ENCODE assay signal across 26 mouse cellular contexts in genomic region chr6:89649897-89650296, GRCm38 (mm10). TPM values are rescaled to one million over a fixed set of nuclear protein-coding genes. Genes with fewer than 3 reads are reported as not detected.
DNase-seq lines count a peak whose midpoint lies in the region; ATAC-seq lines count a peak whose summit lies in the region.
"Had no signal": no experiment of that assay in that cellular context is flagged by ENCODE, and none has a peak within 500 bp of the region (broad histone marks: within the 10 kb centered on the region; RNA-seq: fewer than 3 reads in every experiment).

No protein-coding gene starts in this region.

- peak; percentile 68 for DNase-seq in kidney, adult 18-20 months
- DNase-seq in kidney, adult 8-10 months = peak; percentile 85 to 92
- DNase-seq in kidney, postnatal 10 days = peak; percentile 43
- DNase-seq in embryo, embryonic 10.5 days (ENCODE audit: low spot score) = no peak
- no peak for DNase-seq in urinary bladder, adult 18-20 months (ENCODE audit: low spot score in 2 of 2)
- no peak for DNase-seq in cerebellum, postnatal 4 days (ENCODE audit: low spot score in 2 of 2)
- DNase-seq: adrenal gland, adult 2 months; adrenal gland, postnatal 36 days; cerebellum, adult 18-20 months; cerebellum, postnatal 10 days; forebrain, postnatal 0 days; heart, postnatal 14 days; layer of hippocampus, adult 9-11 months; lung, adult 2 months; lung, postnatal 10 days; right cerebral cortex, postnatal 25 days had no signal

- ATAC-seq in neutrophil, adult 5-6 weeks (ENCODE audit: extremely low read depth, insufficient number of reproducible peaks, low FRiP score, poor library complexity, severe bottlenecking) = peak; percentile 31; the same call in 1 of the 2 replicates
- ATAC-seq: activated CD4-positive, CD25-positive, alpha-beta regulatory T cell, adult 4 months; forebrain, postnatal 0 days; inflammation-experienced regulatory T-cells, adult 6 months; midbrain, embryonic 13.5 days had no signal

RNA-seq across cellular contexts. Expression of gene Txnrd3, which starts 6.1 kb away (rescaled TPM):
- 3.5 and 5.5 TPM in 2 replicates for total RNA-seq in neutrophil, adult 5-6 weeks (2017)

RNA-seq across cellular contexts. Expression of gene Chchd6, which starts 54.4 kb away (rescaled TPM):
- 0.58 and 1.6 TPM in 2 replicates for total RNA-seq in neutrophil, adult 5-6 weeks (2017)

RNA-seq across cellular contexts. Expression of gene Vmn1r40, which starts 57.4 kb away (rescaled TPM):
- total RNA-seq in neutrophil, adult 5-6 weeks (2017) = not detected in 2 replicates
- total RNA-seq: adrenal gland, adult 2 months; adrenal gland, postnatal 36 days; forebrain, postnatal 0 days; gastrocnemius, adult 8-10 months; gastrocnemius, postnatal 4 days; heart, adult 8-10 months; heart, postnatal 14 days; left cerebral cortex, adult 18-20 months; left cerebral cortex, postnatal 36 days; megakaryocyte-erythroid progenitor cell, adult 5-6 weeks had no signal

Comparison
In these comparisons a context has a peak if more than half of its experiments do, and no peak if none do; other contexts are left out.
1. DNase-seq: peak in kidney, adult 18-20 months (single experiment), kidney, adult 8-10 months (2 of 2) and kidney, postnatal 10 days (single experiment); none in embryo, embryonic 10.5 days (single experiment), urinary bladder, adult 18-20 months (0 of 2) and cerebellum, postnatal 4 days (0 of 2).